Mouse (Mus musculus) CH12.LX (cell line): Measurements from ENCODE around the gene Ccl5.

Experiments used
- CTCF ChIP-seq, 2 experiments: IDR thresholded peaks in 1 of 2; conservative IDR thresholded peaks in 1 of 2; 2 replicates each; pipeline ENCODE4 v1.5.1; 2011 to 2012; ENCODE audit warnings: low read depth in 2 of 2, low read length in 2 of 2, improper control_type of control experiment in 1 of 2, inconsistent platforms in 1 of 2, mild to moderate bottlenecking in 1 of 2, moderate library complexity in 1 of 2
- E2F4 ChIP-seq: IDR thresholded peaks from 2 replicates; pipeline ENCODE4 v1.6.1; 2011; ENCODE audit warnings: low read depth, low read length, improper control_type of control experiment; ENCODE audit not compliant: insufficient replicate concordance
- EP300 ChIP-seq: IDR thresholded peaks from 2 replicates; pipeline ENCODE4 v1.6.1; 2011; ENCODE audit warnings: low read length, improper control_type of control experiment
- GABPA ChIP-seq: IDR thresholded peaks from 2 replicates; pipeline ENCODE4 v1.6.1; 2012; ENCODE audit warnings: low read depth, low read length, improper control_type of control experiment, inconsistent platforms; ENCODE audit not compliant: insufficient replicate concordance
- HCFC1 ChIP-seq: IDR thresholded peaks from 2 replicates; pipeline ENCODE4 v1.6.1; 2012; ENCODE audit warnings: low read depth, mild to moderate bottlenecking, inconsistent platforms, low read length, improper control_type of control experiment
- MAFK ChIP-seq: IDR thresholded peaks from 2 replicates; pipeline ENCODE4 v1.6.1; 2011; ENCODE audit warnings: low read length, improper control_type of control experiment; ENCODE audit not compliant: insufficient replicate concordance
- MAZ ChIP-seq: IDR thresholded peaks from 2 replicates; pipeline ENCODE4 v1.6.1; 2012; ENCODE audit warnings: low read depth, mild to moderate bottlenecking, inconsistent platforms, low read length, improper control_type of control experiment, moderate library complexity
- MYC ChIP-seq: IDR thresholded peaks from 2 replicates; pipeline ENCODE4 v1.6.1; 2011; ENCODE audit warnings: low read depth, mild to moderate bottlenecking, improper control_type of control experiment, low read length
- POLR2A ChIP-seq: IDR thresholded peaks from 2 replicates; pipeline ENCODE4 v1.6.1; 2011; ENCODE audit warnings: low read depth, mild to moderate bottlenecking, improper control_type of control experiment, low read length
- SIN3A ChIP-seq: IDR thresholded peaks from 2 replicates; pipeline ENCODE4 v1.6.1; 2012; ENCODE audit warnings: low read length, improper control_type of control experiment, inconsistent platforms
- TBP ChIP-seq: conservative IDR thresholded peaks from 2 replicates; pipeline ENCODE4 v1.6.1; 2011; ENCODE audit warnings: low read depth, low read length, improper control_type of control experiment
- UBTF ChIP-seq: IDR thresholded peaks from 2 replicates; pipeline ENCODE4 v1.6.1; 2012; ENCODE audit warnings: low read depth, mild to moderate bottlenecking, inconsistent platforms, low read length, improper control_type of control experiment, moderate library complexity
- USF1 ChIP-seq: IDR thresholded peaks from 2 replicates; pipeline ENCODE4 v1.6.1; 2014; ENCODE audit warnings: low read depth, mild to moderate bottlenecking, inconsistent platforms, low read length, improper control_type of control experiment

DNA sequence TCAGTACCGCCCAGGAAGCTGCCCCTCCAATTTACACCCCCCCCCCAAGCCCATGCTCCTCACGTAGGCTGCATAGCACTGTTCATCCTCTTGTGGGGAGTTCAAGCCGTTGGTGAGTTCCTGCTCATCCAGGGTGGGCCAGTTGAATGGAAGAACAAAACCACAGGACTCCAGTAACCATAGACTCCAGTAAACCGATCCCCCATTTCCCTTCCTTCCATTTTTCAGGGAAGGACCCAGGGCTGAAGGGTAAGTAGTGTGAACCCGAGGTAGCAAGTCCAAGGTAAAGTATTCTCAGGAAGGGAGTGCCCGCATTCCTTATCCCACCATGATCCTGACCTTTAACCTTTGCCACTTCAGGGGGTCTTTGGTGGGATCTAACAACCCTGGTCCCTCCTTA lies 11.9 kb downstream of the Ccl5 start:
- TF ChIP-seq E2F4 (no peak), USF1 (no peak), CTCF (conservative IDR thresholded peaks at IDR 0.05 in 1 of 2, IDR thresholded peaks at IDR 0.05 in 1 of 2; ENCODE audit: low read depth in 2 of 2, low read length in 2 of 2) (no peak), POLR2A (no peak), MAFK (no peak), SIN3A (no peak), MAZ (no peak), HCFC1 (no peak), TBP (no peak), GABPA (no peak), MYC (no peak), UBTF (no peak), EP300 (no peak)
